Mouse (Mus musculus): ENCODE measurements around the gene Ppp6r2. TPM values are rescaled to one million over a fixed set of nuclear protein-coding genes. Genes with fewer than 3 reads are reported as not detected.

The Ppp6r2 gene
- polyA plus RNA-seq, 1 experiment from 2014 or later = 17.2 TPM

DNA sequence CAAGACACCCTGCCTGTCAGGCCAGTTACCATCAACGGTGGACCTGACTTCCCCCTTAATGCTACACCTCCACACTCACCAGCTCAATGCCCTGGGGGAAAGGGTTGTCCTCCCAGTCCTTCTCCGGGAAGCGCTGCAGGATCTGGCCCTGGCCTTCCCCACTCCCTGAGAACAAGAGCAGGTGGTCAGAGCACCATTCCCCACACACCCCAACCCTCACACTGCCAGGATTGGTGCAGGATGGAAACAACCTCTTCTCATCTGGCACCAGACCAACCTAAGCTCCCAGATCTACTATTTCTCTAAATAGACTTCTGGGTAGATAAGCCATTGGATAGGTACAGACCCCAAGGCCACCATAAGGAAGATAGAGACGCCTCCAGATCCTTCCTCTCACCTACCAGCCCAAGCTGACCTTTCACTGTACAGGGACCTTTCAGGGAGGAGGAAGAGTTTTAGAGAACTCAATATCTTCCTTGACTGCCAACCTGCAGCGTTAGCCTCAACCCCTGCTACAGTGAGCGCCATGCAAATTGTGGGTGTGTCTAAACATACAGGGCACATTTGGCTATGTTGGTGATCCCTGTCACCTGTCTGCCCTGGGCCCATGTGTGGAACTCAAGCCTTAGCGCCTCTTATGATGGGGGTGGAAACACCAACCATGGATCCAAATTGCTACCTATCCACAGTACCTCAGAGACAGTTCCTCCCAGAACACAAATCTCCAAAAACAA is 97.2 kb downstream of the Ppp6r2 start:
- ATAC-seq (ENCODE audit: low FRiP score, low TSS enrichment) (no peak), DNase-seq (ENCODE audit: low spot score) (no peak)
- no peak overlapping the region for H3K9ac ChIP-seq (ENCODE audit: low read length)
- no peaks in the 10 kb centered on the region; the same call in 1 of the 2 replicates for H3K4me1 ChIP-seq (replicated peaks; ENCODE audit: control insufficient read depth, insufficient read depth)
- H3K4me3 ChIP-seq (ENCODE audit: low read depth, low read length) = no peak overlapping the region
- H3K36me3 ChIP-seq (ENCODE audit: control insufficient read depth, insufficient read depth, low read length) = peaks cover 20% of the 10 kb centered on the region
- no peak overlapping the region for H3K4me2 ChIP-seq (replicated peaks; ENCODE audit: low read depth)
- WGBS = 80% methylated on average over 7 of the region's 7 CpGs
- no peak for TF ChIP-seq EP300 (optimal IDR thresholded peaks at IDR 0.05)
- TF ChIP-seq CTCF (IDR thresholded peaks at IDR 0.05; ENCODE audit: low read depth) = no peak
- no peak overlapping the region for H3K27ac ChIP-seq (replicated peaks)
- no peaks in the 10 kb centered on the region for H3K9me3 ChIP-seq (ENCODE audit: control insufficient read depth, low read length)
- no peaks in the 10 kb centered on the region for H3K27me3 ChIP-seq (ENCODE audit: control insufficient read depth, insufficient read depth, low read length)

DNA sequence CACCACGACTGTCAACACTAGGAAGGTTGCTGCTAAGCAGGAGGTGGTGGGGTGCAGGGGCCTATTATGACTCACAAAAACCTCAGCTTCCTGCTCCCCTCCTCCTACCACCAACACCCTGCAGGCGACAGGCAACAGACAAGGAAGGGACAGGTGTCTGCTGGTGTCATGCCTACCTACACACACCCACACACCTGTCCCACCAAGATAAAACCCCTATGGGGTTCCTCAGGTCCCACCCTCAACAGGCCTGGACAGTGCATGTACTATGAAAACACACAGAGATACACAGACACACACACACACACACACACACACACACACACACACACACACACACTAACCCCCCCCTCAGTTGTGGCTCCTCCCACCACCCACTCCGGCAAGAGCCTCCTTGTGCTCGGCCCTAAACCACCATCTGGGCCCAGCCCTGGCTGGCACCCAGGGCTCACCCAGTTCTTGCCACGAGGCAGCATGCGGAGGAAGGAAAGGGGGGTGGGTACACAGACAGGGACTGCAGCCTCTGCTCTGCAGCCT is 98.7 kb downstream of the Ppp6r2 start:
- H3K4me3 ChIP-seq (ENCODE audit: low read depth, low read length) = no peak overlapping the region
- TF ChIP-seq CTCF (IDR thresholded peaks at IDR 0.05; ENCODE audit: low read depth) = no peak
- no peak for TF ChIP-seq EP300 (optimal IDR thresholded peaks at IDR 0.05)
- WGBS = 31% methylated on average over 6 of the region's 6 CpGs
- no peak for ATAC-seq (ENCODE audit: low FRiP score, low TSS enrichment)
- H3K4me2 ChIP-seq (replicated peaks; ENCODE audit: low read depth) = no peak overlapping the region
- H3K9me3 ChIP-seq (ENCODE audit: control insufficient read depth, low read length) = no peaks in the 10 kb centered on the region
- no peak overlapping the region for H3K27ac ChIP-seq (replicated peaks)
- H3K9ac ChIP-seq (ENCODE audit: low read length) = 0 out of 2 replicates have a peak overlapping the region, but pooled peaks have one; percentile 13
- no peaks in the 10 kb centered on the region for H3K27me3 ChIP-seq (ENCODE audit: control insufficient read depth, insufficient read depth, low read length)
- no peak for DNase-seq (ENCODE audit: low spot score)
- H3K4me1 ChIP-seq (replicated peaks; ENCODE audit: control insufficient read depth, insufficient read depth) = peaks cover 2% of the 10 kb centered on the region; the same call in 1 of the 2 replicates
- peaks cover 16% of the 10 kb centered on the region for H3K36me3 ChIP-seq (ENCODE audit: control insufficient read depth, insufficient read depth, low read length)

DNA sequence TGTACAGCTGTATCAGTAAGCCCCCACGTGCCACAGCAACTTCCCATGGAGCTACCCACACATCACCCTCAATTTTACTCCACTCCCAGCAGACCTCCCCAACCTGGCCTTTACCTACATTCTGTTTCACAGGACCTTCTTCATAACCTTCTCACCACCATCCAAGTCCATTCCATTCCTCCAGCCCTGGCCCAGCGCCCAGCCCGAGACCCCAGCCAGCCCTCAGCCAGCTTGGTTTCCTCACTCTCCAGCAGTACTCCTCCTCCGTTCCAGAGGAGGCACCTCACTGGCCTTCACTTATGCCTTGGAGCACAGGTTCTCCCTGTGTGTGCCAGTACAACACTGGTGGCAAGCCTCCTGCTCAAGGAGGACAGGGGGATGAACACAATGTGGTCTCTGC is 102.0 kb downstream of the Ppp6r2 start:
- H3K36me3 ChIP-seq (ENCODE audit: control insufficient read depth, insufficient read depth, low read length) = no peaks in the 10 kb centered on the region
- no peak overlapping the region for H3K9ac ChIP-seq (ENCODE audit: low read length)
- 69% methylated on average over 4 of the region's 4 CpGs for WGBS
- no peak for DNase-seq (ENCODE audit: low spot score)
- H3K4me1 ChIP-seq (replicated peaks; ENCODE audit: control insufficient read depth, insufficient read depth) = peaks cover 2% of the 10 kb centered on the region; the same call in 1 of the 2 replicates
- TF ChIP-seq CTCF (IDR thresholded peaks at IDR 0.05; ENCODE audit: low read depth) (no peak), EP300 (optimal IDR thresholded peaks at IDR 0.05) (no peak)
- H3K4me2 ChIP-seq (replicated peaks; ENCODE audit: low read depth) = peak overlapping the region; percentile 89
- no peak overlapping the region for H3K4me3 ChIP-seq (ENCODE audit: low read depth, low read length)
- no peaks in the 10 kb centered on the region for H3K27me3 ChIP-seq (ENCODE audit: control insufficient read depth, insufficient read depth, low read length)
- no peak overlapping the region for H3K27ac ChIP-seq (replicated peaks)
- H3K9me3 ChIP-seq (ENCODE audit: control insufficient read depth, low read length) = no peaks in the 10 kb centered on the region
- no peak for ATAC-seq (ENCODE audit: low FRiP score, low TSS enrichment)

DNA sequence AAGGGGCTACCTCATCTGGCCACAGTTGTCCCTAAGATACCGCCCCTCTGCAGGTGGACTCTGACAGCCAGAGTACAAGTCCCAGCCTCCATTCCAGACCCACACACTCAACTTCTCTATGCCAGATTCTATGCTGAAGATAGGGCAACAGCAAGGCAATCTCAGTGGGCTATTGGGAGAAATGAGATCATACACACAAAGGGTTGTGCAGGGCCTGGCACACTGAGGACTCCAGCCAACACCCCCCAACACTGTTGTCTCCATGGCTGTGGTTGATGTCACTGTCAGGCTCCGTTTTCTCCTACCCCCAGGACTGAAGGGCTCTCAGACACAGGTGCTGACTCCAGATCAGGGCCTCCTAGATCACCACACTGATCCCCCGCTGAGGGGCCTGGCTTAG is 102.8 kb downstream of the Ppp6r2 start:
- Histone ChIP-seq H3K36me3 (ENCODE audit: control insufficient read depth, insufficient read depth, low read length) (no peaks in the 10 kb centered on the region), H3K27ac (replicated peaks) (no peak overlapping the region), H3K9ac (ENCODE audit: low read length) (peak overlapping the region; percentile 93), H3K4me2 (replicated peaks; ENCODE audit: low read depth) (peak overlapping the region; percentile 89), H3K27me3 (ENCODE audit: control insufficient read depth, insufficient read depth, low read length) (no peaks in the 10 kb centered on the region), H3K4me3 (ENCODE audit: low read depth, low read length) (peak overlapping the region; percentile 98), H3K9me3 (ENCODE audit: control insufficient read depth, low read length) (no peaks in the 10 kb centered on the region), H3K4me1 (replicated peaks; ENCODE audit: control insufficient read depth, insufficient read depth) (peaks cover 2% of the 10 kb centered on the region; the same call in 1 of the 2 replicates)
- WGBS = 32% methylated on average over 3 of the region's 3 CpGs
- TF ChIP-seq CTCF (IDR thresholded peaks at IDR 0.05; ENCODE audit: low read depth) (no peak), EP300 (optimal IDR thresholded peaks at IDR 0.05) (no peak)
- 0 out of 2 replicates have a peak, but pooled peaks have one; percentile 1 for ATAC-seq (ENCODE audit: low FRiP score, low TSS enrichment)
- DNase-seq (ENCODE audit: low spot score) = no peak

DNA sequence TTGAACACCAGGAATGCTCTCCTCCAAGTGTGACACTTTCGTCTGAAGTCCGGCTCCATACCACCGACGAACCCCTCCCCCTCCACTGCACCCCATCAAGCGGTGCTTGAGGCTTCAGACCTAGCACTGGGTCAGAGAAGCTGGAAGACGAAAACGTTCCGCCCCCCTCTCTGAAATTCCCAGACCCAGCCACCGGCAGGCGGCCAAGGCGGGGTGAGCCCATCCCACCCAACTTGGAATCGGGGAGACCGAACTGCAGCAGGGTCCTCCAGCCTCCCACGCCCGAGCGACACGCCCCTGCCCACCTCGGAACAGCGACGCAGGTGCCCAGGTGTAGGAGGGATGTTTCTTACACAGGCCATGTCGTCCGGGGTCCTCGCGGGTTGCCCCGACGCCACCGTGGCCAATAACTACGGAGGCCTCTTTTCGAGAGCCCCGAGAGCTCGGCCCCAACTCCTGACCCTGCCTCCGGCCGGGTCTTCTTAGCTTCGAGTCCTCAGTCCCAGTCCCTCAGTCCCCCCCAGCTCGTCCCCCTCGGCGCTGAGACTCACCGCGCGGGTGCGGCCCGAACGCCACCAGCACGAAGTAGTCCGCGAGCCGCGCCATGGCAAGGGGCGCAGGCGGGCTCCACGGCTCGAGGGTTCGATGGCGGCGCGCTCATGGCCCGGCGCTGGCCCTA is 103.3 kb downstream of the Ppp6r2 start:
- TF ChIP-seq CTCF (IDR thresholded peaks at IDR 0.05; ENCODE audit: low read depth) = peak; percentile 45
- no peak for TF ChIP-seq EP300 (optimal IDR thresholded peaks at IDR 0.05)
- peak overlapping the region; percentile 89 for H3K4me2 ChIP-seq (replicated peaks; ENCODE audit: low read depth)
- H3K27ac ChIP-seq (replicated peaks) = peak overlapping the region; percentile 67
- ATAC-seq (ENCODE audit: low FRiP score, low TSS enrichment) (peak; percentile 6), DNase-seq (ENCODE audit: low spot score) (peak; percentile 55)
- no peaks in the 10 kb centered on the region for H3K27me3 ChIP-seq (ENCODE audit: control insufficient read depth, insufficient read depth, low read length)
- peaks cover 2% of the 10 kb centered on the region; the same call in 1 of the 2 replicates for H3K4me1 ChIP-seq (replicated peaks; ENCODE audit: control insufficient read depth, insufficient read depth)
- under 1% methylated on average over 55 of the region's 58 CpGs for WGBS
- peak overlapping the region; percentile 98 for H3K4me3 ChIP-seq (ENCODE audit: low read depth, low read length)
- peak overlapping the region; percentile 93 for H3K9ac ChIP-seq (ENCODE audit: low read length)
- H3K36me3 ChIP-seq (ENCODE audit: control insufficient read depth, insufficient read depth, low read length) = no peaks in the 10 kb centered on the region
- H3K9me3 ChIP-seq (ENCODE audit: control insufficient read depth, low read length) = no peaks in the 10 kb centered on the region

Data from stomach, postnatal 0 days (tissue).